In the genomic region with DNA sequence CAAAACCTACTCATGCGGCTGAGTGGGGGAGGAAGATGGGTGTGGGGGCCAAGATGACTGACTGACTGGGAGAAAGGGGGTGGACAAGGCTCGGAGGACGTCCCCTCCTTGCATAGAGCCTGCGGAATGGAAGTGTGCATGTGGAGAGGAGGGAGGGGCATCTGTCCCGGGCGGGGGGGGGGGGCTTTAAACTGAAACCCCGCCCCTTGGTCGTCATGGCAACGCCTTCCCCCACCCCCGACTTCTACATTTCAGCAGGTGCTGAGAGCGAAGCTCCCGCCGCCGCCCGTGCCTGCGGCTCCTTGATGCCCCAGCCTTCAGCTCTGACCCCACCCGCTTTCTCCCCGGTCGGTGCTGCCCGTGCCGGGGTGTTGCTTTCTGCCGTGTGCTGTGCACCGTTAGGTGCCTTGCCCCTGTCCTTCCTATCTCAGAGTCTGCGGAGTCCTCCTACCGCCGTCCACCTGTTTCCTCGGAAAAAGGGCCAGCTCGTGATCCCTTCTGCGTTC, we compare ENCODE assay signal across 7 mouse cellular contexts. TPM values are rescaled to one million over a fixed set of nuclear protein-coding genes. Genes with fewer than 3 reads are reported as not detected.
A peak's percentile ranks its signal among the peaks of the same experiment; 100 is the strongest.
DNase-seq lines count a peak whose midpoint lies in the region; ATAC-seq lines count a peak whose summit lies in the region.

No protein-coding gene starts in this region.

- H3K4me3 ChIP-seq in heart, embryonic 12.5 days, result peak overlapping the region; percentile 40

- H3K36me3 ChIP-seq in heart, embryonic 12.5 days, result peaks cover 16% of the 10 kb centered on the region

- no peaks in the 10 kb centered on the region for H3K9me3 ChIP-seq in heart, embryonic 12.5 days (replicated peaks)

- peak overlapping the region; percentile 42 for H3K9ac ChIP-seq in heart, embryonic 12.5 days

- peak overlapping the region; percentile 74 for H3K4me2 ChIP-seq in heart, embryonic 12.5 days

- peaks cover 50% of the 10 kb centered on the region for H3K4me1 ChIP-seq in heart, embryonic 12.5 days (replicated peaks)

- H3K27ac ChIP-seq in heart, embryonic 12.5 days (ENCODE audit: poor library complexity, severe bottlenecking), result no peak overlapping the region

- peak; percentile 23 for DNase-seq in urinary bladder, postnatal 14 days (ENCODE audit: low spot score)
- DNase-seq in urinary bladder, postnatal 36 days (ENCODE audit: low spot score in 2 of 2), result no peak
- DNase-seq in cerebellum, postnatal 25 days, result peak; percentile 57 to 79
- peak; percentile 54 to 68 for DNase-seq in layer of hippocampus, postnatal 36 days
- DNase-seq in lung, postnatal 4 days, result peak; percentile 49 to 51
- peak; percentile 85 for DNase-seq in right cerebral cortex, postnatal 4 days

- under 1% methylated on average over 27 of the region's 29 CpGs for WGBS in heart, embryonic 12.5 days

- ATAC-seq in heart, embryonic 12.5 days (ENCODE audit: insufficient number of reproducible peaks, low FRiP score), result peak; percentile 59

- H3K27me3 ChIP-seq in heart, embryonic 12.5 days (replicated peaks), result peaks cover 27% of the 10 kb centered on the region

RNA-seq across cellular contexts. Expression of gene Prkcg, which starts 14.3 kb away (rescaled TPM):
- 0.14 and 0.19 TPM in 2 replicates for polyA plus RNA-seq in heart, embryonic 12.5 days (2016; fragmentation: Nextera tagmentation; extraction: Ambion mirVana)
- 100 to 1,000 TPM; 495 to 539 TPM for total RNA-seq in layer of hippocampus, postnatal 36 days (2021)

RNA-seq across cellular contexts. Expression of gene Myadm, which starts 14.4 kb away (rescaled TPM):
- polyA plus RNA-seq in heart, embryonic 12.5 days (2016; fragmentation: Nextera tagmentation; extraction: Ambion mirVana), result 186 and 202 TPM in 2 replicates
- total RNA-seq in layer of hippocampus, postnatal 36 days (2021), result 10 to 100 TPM; 63.5 to 67.3 TPM

RNA-seq across cellular contexts. Expression of gene Cacng7, which starts 29.4 kb away (rescaled TPM):
- polyA plus RNA-seq in heart, embryonic 12.5 days (2016; fragmentation: Nextera tagmentation; extraction: Ambion mirVana), result 0.17 and 0.32 TPM in 2 replicates
- total RNA-seq in layer of hippocampus, postnatal 36 days (2021), result 100 to 1,000 TPM; 130 to 131 TPM

RNA-seq across cellular contexts. Expression of gene Nlrp12, which starts 53.8 kb away (rescaled TPM):
- not detected in 2 replicates for polyA plus RNA-seq in heart, embryonic 12.5 days (2016; fragmentation: Nextera tagmentation; extraction: Ambion mirVana)
- under 1 TPM in 1 of 2 experiments, not detected in 1; 0.05 TPM for total RNA-seq in layer of hippocampus, postnatal 36 days (2021)

Comparison
In these comparisons a context has a peak if more than half of its experiments do, and no peak if none do; other contexts are left out.
1. DNase-seq: peak in urinary bladder, postnatal 14 days (single experiment), cerebellum, postnatal 25 days (2 of 2), layer of hippocampus, postnatal 36 days (2 of 2), lung, postnatal 4 days (2 of 2) and right cerebral cortex, postnatal 4 days (single experiment); none in urinary bladder, postnatal 36 days (0 of 2).